Mouse (Mus musculus) R1 (cell line): ENCODE results near the gene Rex1bd.

Experiments
- DNase-seq: peaks from one replicate; pipeline ENCODE4 v3.0.0-alpha.2; 2018; ENCODE audit warnings: low read depth, low spot score

The Rex1bd gene

DNA sequence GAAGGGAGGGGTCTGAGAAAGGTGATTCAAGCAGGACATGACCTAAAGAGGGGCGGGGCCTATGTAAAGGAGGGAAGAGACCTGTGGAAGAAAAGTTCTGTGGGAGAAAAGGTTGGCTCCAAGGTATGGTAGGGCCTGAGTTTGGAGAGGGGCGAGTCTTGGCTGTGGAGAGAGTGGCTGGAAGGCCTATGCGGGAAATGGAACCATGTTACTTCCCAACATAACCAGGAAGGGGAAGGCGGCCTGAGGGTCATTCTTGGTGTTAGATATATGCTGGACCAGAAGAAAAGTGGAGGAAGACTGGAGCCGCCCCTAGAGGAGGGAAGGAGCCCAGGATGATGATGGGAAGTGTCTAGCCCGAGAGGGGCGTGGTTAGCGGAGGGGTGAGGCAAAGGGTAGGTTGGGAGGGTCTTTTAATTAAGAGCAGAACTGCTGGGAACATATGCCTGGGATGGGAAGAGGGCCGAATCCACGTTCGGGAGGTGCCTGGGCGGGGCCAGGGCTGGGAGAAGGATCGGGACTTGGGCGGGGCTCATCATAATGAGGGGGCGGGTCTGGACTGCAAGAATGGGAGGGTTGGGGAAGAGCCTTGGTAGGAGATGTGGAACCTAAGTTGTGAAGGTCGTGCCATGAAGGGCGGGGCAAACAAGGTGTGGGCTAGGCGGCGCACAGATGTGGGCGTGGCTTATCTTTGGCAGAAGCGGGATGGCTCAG is 29.1 kb downstream of the Rex1bd start:
- DNase-seq: peak; percentile 97

GRCm38 (mm10) chr8:70476333-70477268 is 30.0 kb downstream of the Rex1bd start, which contains the start of gene Klhl26:
TSS of gene Klhl26 (minus strand) at chr8:70476968.
- DNase-seq: peak; percentile 98

DNA sequence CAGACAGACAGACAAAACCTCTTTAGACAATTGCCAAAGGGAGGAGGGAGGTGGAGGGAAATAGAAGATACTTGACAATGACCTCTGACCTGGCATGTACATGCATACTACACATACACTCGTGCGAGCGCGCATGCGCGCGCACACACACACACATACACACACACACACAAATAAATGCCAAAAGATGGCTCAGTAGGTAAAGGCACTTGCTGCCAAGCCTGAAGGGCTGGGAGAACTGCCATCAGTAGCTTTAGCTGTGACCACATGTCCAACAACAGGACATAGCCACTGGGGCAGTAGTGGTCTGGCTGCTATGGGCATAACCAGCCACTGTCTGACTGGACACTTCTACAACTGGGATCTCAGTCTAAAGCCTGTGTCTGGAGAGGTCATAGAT is 34.7 kb downstream of the Rex1bd start:
- DNase-seq: no peak

GRCm38 (mm10) chr8:70469938-70470337 is 36.6 kb downstream of the Rex1bd start:
- no peak for DNase-seq

- DNase-seq: no peak
Measured at GRCm38 (mm10) chr8:70469295-70469916, 37.1 kb downstream of the Rex1bd start.

- no peak for DNase-seq
Measured at GRCm38 (mm10) chr8:70468733-70469132, 37.8 kb downstream of the Rex1bd start.

DNA sequence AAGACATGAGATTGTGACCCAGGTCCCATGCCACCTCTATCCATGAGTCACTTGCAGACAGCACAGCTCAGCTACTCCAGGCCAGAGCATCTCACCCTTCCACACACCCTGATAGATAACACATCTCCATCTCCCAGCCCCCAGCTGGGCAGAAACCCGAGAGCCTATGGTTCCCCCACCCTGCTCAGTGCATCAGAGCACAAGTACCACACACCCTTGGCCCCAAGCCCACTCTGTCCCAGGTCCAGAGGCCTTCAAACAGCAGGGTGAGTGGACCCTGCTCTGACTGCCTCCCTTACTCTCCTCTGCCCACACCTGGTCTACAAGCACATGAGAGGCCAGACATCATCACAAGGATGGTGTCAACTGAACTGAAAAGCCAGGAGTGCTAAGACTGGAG is 38.6 kb downstream of the Rex1bd start:
- no peak for DNase-seq

- no peak for DNase-seq
Measured at GRCm38 (mm10) chr8:70467229-70467725, 39.3 kb downstream of the Rex1bd start.

DNA sequence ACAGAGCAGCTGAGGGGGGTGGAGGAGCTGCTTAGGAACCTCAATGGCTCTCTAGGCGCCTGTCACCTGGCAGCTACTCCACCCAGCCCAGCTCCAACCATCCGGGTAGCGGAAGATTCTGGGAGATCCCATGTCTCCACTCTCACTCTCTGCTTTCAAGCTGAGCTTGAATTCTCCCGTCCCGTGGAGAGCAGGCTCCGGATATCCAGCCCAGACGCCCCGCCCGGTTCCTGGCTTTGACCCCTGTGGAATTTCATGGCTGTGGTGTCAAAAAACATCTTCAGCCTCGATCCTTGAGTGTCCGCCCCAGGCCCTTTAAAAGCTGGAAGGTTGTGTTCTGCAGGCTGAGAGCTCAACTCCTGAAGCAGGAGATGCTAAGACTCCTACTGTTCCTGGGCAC is 39.8 kb downstream of the Rex1bd start:
- peak; percentile 54 for DNase-seq

GRCm38 (mm10) chr8:70466305-70466704 is 40.2 kb downstream of the Rex1bd start:
- no peak for DNase-seq

GRCm38 (mm10) chr8:70465701-70466100 is 40.9 kb downstream of the Rex1bd start:
- DNase-seq: no peak

GRCm38 (mm10) chr8:70464162-70464561 is 42.4 kb downstream of the Rex1bd start:
- DNase-seq: no peak

GRCm38 (mm10) chr8:70463306-70463705 is 43.2 kb downstream of the Rex1bd start:
- no peak for DNase-seq

GRCm38 (mm10) chr8:70462516-70462813 is 44.1 kb downstream of the Rex1bd start:
- DNase-seq: no peak

- DNase-seq: no peak
Measured at GRCm38 (mm10) chr8:70461765-70462515, 44.6 kb downstream of the Rex1bd start.

DNA sequence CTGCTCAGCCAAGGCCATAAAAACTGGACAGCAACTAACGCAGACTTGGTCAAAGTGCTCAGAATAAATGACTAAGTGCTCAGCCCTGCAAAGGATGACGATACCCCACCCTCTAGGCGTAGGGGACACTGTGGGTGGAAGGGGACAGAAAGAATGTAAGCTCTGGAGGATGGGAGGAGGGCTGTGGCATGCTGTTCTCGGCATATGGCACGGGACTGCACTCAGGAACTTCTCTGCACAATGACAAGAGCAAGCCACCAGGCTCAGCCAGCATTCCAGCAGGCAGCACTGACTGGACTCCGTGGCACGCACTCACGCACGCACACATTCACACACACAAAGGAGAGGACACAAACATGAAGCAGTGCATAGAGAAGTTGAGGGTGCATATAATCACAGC is 45.9 kb downstream of the Rex1bd start:
- no peak for DNase-seq

DNA sequence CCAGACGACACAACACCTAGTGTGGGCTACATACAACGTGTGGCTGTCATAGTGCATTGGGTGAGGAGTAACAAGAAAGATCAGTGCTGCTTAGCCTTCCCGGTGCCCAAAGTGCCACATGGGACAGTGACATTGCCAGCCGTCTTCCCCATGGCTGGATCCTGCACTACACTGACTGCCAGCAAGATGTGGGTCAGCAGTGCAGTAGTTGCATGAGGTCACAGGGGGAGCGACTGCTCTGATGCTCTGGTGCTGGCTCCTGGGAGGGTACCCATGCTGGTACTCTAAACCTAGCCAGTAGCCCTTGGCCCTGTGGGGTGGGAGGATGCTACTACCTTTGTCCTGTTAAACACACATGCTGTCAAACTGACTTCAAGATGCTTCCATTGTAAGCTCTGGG is 46.4 kb downstream of the Rex1bd start:
- no peak for DNase-seq

- peak; percentile 65 for DNase-seq
Measured at GRCm38 (mm10) chr8:70459636-70460035, 46.9 kb downstream of the Rex1bd start.

GRCm38 (mm10) chr8:70458462-70458861 is 48.1 kb downstream of the Rex1bd start:
- no peak for DNase-seq

GRCm38 (mm10) chr8:70457882-70458281 is 48.7 kb downstream of the Rex1bd start:
- no peak for DNase-seq

GRCm38 (mm10) chr8:70456996-70457395 is 49.6 kb downstream of the Rex1bd start:
- DNase-seq: no peak
